Mouse (Mus musculus): Measurements from ENCODE around the gene Vangl1.

Gene Vangl1

DNA sequence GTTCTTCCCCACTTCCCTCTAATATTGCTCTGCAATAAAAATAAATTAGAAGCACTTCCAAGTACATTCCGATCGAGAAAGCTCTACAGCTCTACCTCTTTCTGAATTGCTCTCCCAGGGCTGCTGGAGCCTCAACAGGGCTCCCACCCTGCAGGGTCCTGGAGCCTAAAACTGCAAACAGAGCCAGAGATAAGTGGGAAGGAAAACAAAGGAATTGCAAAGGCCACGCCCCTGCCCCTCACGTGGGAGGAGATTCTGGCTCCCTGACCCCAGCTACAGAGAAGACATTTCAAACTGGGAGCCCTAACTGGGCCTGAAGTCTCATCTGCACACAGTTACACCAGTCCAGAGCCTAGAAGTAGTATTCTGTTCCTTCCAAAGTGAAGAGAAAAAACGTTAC lies 6.7 kb downstream of the Vangl1 start:
- CTCF ChIA-PET, result no interaction called here

DNA sequence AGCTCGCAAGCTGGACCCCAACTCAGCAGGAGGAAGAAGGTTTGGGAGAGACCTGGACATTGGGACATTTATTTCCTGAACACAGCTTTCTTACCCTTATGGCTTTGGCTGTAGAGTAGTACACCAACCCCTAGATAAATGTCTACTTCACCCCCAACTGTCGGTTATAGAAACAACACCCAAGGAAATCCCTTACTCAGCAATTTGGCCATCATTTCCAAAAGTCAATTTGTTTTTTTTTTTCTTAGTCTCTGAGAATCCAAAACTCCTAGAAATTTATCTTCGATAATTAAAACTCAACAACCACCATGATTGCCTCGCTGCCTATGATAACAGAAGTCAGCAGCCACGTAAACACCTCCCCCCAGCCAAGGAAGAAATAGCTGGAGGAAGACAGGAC lies 7.3 kb downstream of the Vangl1 start:
- CTCF ChIA-PET, result no interaction called here

DNA sequence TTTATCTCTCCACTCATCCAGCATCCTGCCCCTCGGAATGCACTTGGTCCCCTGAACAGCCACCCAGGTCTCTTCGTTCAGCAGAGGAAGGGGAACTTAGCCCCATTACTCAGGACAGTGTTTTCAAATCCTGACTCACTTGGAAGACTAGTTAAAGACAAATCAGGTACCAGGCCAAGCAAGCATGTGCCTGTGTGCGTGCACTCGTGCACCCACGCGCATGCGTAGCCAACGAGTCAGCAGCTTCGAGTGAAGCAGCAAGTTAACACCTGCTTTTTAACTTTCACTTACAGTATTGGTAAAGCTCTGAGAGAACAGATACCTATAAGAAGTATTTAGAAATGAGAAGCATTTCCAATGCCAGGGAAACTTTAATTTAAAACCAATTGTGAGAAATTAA lies 8.3 kb downstream of the Vangl1 start:
- CTCF ChIA-PET, result no interaction called here

DNA sequence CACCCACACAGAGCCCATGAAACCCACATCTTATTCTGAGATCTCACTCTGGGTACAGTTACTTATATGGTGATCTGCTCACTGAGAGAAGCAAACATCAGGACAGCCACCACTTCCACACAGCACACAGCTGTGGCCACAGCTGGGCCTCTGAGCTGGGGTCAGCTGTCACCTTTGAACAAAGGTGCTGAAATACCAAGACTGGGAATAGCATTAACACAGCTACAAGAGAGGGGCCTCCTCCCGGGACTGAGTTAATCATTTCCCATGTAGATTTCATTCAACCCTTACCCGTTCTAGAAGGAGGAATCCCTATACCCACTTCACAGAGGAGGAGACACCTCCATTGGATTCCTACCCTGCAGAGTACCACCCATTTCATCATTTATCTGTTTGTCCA lies 8.7 kb downstream of the Vangl1 start:
- CTCF ChIA-PET, result no interaction called here

DNA sequence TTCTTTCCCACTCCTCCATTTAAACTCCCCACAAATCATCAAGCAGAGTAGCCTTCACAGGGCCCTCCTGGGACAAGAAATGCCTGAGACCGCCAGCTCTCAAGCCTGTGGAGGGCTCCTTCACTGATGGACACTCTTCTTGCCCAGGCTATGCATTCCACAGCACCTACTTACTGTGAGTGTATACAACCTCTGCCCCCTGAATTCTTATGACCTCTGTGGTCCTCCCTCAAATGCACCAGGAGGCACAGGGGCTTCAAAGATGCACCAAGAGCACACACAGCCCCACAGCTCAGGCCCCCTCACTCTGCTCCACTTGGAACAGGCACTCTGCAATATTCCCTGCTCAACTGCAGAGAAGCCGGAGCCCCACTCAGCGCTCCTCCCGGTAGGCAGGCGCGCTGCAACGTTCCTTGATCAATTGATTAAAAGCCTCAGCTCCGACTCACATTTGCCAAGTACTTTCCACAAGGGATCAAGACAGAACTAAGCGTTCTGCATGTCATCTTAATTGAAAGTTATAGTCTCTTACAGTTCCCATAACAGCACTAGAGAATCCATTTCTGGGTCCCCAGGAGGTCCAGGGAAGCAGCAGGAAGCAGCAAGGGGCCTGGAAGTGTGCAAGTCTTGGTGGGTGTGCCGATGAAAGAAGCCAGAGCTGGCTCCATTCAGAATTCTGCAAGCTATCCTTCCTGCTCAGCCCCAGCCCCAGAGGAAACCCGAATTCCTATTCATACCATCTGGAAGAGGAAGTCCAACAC lies 10.0 kb downstream of the Vangl1 start:
- CTCF ChIA-PET, result no interaction called here

DNA sequence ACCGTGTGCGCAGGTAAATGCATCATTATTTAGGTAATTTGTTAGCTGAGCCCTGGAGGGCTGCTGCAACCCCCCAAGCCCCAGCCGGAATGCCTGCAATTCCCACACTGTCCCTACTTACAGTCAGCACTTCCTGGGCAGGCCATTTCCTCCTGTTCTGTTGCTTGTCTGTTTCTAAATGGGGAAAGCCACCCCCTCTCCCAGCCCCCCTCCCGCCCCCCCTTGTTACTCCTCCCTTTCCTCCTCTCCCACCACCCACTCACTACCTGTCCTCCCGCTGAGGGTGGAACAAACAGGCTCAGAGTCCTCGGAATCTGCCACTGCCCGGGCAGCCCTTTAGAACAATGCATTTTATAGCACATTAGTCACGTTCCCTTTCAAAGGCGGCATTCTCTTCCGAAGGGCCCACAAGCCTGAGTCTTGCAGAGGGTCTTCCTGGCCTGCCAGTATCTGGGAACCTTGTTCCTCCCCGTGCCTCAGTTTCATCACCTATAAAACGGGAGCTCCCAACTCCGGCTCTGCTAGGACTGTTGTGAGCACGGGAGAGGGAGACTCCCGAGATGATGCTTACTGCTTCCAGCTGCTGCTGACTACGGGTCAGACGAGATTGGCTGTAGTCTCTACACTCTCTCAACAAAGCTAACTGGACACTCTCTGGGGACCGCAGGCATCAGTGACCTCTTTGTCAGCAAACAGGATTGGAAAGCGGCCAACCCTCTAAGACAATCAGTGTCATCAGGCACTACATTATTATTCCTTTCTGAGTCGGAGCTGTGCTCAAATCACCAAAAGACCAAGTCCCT lies 10.8 kb downstream of the Vangl1 start:
- CTCF ChIA-PET, result interaction anchor here (0.8 kb wide), 1 partner anchor 68 kb away, joined by 13 read pairs; no protein-coding TSS in a partner anchor

DNA sequence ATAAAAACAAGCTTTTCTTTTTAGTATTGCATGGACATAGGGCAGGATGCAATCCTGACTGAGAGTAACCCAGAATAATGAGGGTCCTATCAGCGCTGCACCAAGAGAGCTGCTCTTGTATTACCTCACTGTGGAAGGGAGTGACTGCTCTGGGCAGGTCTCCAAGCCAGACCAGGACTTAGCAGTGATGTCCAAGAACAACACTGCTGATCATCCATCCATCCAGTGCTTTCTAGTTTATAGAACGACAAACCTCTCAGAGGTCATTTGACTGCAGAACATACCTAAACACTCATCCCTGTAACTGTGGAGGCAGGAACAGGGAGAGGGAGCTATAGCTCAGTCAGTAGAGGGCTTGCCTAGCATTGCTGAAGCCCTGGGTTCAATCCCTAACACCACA lies 11.9 kb downstream of the Vangl1 start:
- CTCF ChIA-PET, result no interaction called here

DNA sequence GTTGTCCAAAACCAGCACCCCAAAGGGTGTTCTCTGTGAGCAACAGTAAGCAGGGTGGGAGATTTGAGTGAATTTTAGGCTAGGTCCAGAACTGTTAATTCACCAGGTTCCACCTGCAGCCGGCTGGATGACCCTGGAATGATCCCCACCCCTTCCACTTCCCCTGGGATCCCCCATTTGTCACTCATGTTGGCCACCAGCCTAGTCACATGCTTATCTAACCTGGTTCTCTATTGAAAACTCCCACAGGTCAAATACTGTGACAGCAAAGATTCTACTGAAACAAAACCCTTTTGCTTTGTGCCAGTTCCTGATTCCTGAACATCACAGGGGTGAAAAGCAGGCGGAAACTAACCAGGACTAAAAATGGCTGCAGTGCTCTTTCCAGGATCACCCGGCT lies 12.9 kb downstream of the Vangl1 start:
- CTCF ChIA-PET, result no interaction called here

DNA sequence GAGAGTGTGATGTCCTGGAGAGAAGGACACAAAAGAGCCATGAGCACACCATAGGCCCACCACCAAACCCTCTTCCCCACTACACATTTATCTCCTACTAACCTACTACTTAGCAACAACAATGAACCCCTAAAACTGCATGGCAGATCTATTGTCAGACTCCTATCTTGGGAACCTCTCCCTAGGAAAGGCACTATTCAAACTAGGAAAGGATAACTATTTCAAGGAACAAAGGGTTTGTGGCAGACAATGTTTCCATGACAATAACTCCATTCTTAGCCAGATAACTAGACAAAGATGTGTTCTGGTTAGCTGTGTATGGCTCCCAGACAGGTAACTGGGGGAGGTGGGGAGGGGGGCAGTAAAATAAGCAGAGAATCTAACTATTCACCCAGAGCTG lies 13.9 kb downstream of the Vangl1 start:
- CTCF ChIA-PET, result no interaction called here

DNA sequence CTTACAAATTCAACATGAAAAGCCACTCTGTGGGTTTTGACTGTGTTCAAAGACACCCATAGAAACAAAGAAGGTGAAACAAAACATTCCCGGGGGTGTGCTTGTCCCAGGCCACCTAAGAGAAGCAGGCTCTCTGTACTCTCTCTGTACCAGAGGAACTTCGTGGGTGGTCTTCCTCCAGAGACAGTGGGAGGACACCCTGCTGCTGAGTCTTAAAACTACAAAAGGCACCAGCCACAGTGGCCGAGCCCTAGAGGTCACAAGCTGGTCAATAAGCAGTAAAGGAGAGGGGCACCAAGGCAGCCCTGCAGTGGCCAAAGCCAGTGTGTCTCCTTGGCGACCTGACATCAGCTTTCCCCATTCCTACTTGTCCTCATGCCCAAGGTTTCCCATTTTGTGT lies 14.5 kb downstream of the Vangl1 start:
- CTCF ChIA-PET, result no interaction called here

DNA sequence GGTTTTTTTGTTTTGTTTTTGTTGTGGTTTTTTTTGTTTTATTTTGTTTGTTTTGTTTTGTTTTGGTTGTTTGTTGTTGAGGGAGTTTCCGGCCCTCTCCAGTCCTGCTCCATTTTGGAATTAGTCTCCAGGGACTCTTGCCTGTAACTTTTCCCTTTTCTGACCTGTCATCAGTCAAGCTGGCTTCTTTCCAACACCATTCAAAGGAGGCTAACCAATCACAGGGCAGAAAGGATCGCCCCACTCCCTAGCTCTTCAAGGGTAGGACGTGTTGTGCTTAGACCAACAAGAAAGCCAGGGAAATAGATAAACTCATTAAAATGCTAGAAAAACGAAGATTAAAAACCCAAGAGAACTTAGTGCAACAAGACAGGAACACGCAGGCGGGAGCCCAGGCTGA lies 15.5 kb downstream of the Vangl1 start:
- CTCF ChIA-PET, result no interaction called here

DNA sequence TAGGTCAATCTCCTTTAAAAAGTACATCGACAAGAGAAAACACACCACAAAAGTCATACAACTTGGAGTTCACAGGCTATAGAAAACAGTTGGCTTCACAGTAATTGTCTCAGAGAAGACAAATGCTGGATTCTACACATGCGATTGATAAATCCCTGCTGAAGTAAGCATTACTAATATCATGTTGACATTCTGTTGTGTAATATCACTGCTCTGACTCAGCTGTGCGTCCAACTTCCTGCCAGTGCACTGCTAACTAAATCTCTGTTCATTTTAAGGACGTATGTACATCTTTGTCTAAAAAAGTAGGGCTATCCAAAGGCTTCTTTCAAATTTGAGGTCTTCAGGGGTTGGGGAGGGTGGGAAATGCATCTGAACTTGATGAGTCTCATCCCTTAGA lies 17.1 kb downstream of the Vangl1 start:
- CTCF ChIA-PET, result no interaction called here

DNA sequence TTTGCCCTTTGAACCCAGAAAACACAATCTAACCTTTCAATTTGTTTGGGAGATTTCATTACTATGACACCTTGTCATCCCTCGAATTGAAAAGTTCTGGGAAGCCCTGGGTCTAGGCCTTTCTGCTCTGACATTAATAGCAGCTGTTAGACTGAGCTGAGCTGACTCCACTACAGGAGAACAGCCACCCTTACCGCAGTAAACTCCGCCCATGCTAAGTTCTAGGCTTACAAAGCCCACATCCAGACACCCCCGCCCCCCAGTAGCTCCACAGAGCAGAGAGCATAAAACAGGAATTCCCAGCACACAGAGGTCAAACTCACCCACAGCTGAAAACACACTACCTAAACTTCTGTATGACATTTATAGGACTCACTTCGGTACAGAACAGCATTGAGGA lies 19.8 kb downstream of the Vangl1 start:
- CTCF ChIA-PET, result no interaction called here

DNA sequence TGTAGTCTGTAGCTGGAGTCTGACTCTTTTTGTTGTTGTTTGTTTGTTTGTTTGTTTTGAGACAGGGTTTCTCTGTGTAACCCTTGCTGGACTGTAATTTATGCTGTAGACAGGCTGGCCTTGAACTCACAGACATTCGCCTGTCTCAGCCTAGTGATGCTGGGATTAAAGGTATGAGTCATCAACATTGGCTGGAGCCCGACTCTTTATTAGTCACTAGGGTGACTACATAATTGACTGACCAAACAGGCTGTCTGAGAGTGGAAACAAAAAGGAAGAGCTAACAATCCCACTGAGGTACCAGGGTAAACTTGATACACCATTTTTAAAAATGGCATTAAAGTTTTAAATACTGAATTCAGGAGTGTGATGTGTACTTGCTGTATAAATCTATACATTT lies 21.9 kb downstream of the Vangl1 start:
- CTCF ChIA-PET, result interaction anchor here (0.7 kb wide), 1 partner anchor 490 kb away, joined by 3 read pairs; no protein-coding TSS in a partner anchor

DNA sequence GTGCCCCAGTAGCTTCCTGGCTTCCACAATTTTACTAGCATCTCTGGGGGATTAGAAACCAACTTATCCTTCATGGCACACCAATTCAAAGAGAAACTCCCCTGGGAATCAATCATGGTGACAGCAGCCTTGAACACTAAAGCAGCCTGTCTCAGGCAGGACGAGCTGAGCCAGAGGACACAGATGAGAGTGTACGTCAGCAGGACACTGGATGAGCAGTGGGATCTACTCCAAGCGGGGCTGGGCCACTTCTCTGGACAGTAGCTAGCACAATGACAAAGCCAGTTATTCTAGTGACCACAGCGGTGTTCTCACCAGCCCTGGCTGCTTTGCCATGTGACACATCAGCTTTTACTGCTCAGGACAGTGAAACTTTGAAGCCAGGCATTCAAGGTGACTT lies 23.3 kb downstream of the Vangl1 start:
- CTCF ChIA-PET, result no interaction called here

DNA sequence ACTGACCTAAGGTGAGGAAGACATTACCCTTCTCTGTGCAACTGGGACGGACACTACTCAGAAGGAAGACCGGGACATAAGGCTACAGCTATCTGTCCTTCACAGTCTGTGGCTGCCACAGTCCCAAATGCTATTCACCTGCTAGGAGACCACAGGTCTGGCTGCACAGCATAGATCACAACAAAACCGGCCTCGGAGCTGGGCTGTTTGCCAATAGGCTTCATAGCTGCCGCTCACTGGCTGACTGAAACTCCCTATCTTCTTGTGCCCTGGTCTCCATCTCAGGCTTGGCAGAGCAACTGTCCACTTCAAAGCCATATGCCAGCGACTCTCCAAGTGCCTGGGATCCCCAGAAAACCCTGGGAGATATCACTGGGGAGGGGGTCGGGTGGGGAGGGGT lies 23.7 kb downstream of the Vangl1 start:
- CTCF ChIA-PET, result no interaction called here

DNA sequence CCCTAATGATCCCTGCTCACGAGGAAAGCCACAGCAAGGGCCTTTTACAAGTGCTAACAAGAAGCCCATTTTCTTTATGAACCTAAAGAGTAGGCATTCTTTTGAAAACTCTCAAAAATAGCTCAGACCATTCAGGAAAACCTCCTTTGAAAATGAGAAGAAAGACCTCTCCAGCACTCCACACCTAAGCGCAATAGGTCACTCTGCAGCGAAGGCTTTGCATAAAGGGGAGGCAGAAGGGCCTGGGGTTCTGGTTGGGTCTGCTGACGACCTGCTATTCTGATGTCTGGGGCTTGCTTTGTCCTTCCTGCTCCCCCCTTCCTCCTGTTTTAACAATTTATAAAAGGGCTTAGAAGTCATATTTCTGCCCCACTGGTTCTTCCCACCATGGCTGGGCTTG lies 24.6 kb downstream of the Vangl1 start:
- CTCF ChIA-PET, result no interaction called here

DNA sequence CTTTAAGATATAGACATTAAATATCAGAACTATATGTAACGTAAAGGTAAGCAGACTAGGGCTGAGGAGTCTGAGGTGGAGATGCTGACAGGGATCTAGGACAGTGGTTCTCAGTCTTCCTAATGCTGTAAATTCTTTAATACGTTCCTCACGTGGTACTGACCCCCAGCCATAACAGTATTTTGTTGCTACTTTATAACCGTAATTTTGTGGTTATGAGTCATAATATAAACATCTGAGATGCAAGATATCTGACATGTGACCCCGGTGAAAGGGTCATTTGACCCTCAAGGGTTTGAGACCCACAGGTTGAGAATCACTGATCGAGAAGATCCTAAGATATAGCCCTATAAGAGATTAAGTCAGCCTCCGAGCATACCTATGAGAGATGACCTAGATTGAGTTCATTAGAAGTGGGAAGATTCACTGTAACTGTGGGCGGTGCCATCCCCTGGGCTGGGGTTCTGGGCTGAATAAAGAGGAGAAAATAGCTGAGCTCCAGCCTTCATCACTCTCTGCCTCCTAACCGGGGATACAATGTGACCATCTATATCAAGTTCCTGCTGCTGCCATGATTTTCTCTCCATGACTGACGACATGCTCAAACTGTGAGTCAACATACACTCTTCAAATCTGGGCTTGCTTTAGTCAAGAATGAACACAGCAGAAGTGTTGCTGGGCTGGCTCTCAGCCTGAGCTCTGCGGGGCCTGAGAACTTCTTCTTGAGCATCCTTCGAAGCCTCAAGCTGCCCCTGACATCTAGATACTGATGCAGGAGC lies 26.5 kb downstream of the Vangl1 start:
- CTCF ChIA-PET, result no interaction called here

DNA sequence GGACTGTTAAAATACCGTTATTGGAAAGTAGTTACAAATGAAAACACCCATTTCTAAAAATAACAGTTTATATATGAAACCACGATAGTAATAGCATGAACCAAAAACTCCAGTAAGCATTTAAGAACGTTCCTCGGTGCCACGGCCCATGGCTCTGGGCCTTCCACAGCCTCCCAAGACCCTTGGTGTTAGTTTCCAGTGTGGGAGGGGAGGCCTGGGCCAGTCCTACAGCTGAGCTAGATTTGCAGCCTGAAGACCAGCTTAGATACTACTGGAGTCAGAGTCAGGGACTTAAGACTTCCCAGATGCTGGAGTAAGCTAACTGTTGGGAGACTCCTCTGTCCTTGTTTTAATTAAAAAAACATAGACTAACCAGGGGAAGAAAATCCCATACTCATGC lies 28.4 kb downstream of the Vangl1 start:
- CTCF ChIA-PET, result no interaction called here

DNA sequence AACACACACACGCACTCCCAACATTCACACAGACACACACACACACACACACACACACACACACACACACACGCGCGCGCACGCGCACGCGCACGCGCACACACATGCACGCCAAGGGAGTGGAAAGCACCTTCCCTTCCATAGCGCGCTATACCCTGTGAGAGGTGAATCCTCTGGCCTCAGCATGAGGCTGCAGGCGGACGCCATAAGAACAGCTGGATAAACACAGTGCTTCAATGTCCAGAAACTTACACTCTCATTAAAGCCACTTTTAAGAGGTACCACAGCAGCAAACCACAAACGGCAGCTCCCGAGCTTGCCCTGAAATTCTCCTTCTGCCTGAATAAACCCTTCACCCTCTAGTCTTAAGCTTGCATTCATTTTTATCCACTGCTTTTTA lies 28.8 kb downstream of the Vangl1 start:
- CTCF ChIA-PET, result no interaction called here

DNA sequence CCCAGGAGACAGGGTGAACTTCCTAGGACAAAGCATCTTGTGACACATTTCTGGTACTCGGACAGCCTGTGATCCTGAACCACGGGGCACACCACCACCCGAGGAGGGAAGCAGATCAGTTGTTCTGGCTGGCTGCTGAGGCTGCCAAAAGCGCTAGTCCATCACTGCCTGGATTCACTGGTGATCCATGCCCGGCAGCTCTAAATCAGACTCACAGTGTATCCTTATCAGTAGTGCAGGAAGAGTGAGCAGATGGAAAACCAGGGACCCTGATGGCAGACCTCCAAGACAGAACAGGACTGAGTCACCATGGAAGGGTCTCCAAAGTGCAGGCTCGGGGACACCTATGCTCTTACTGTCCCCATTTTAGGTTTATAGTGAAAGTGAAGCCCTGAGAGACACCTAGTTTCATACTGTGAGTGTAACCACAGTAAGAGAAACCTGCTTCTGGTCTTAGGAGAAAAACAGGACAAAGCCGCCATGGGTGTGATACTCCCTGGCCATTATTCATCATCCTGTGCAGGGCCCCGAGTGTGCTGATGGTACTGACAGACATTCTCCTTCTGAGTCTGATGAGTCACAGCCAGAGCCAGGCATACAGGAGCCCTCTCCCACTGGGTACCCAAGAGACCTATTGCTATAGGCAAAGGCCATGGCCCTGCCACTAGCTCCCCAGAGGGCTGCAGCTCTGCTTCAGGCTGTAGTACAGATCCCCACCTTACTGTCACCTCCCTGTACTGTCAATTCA lies 30.2 kb downstream of the Vangl1 start:
- CTCF ChIA-PET, result no interaction called here

DNA sequence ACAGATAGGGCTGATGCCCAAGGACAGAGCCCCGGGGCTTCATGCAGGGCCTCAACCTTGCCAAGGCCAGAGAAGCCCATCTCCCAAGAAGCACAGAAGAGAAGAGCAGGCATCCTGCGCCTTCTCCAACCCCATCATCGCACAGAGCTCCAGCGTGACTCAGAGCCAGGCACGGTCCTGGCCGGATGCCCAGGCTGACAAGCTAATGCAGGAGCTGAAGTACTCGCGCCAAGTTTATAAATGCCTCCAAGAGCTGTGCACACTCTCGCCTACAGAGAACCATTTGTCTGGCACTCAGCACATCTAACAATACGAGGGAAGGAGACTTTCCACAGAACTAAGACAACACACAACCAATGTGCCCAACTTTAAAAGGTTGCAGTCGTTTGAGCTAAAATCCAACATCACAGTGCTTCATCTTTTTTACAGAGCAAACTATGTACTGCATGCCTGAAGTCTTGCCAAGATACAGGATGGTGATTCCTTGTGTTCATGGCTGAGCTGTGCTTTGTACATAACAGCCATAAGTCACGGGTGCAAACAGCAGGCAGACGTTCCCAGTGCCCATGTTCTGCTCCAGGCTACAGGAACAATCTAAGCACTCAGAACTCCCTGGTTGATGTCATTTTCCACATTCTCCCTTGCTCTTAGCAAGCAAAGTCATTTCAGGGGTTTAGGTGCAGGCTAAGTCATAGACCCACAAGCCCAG lies 35.1 kb downstream of the Vangl1 start:
- CTCF ChIA-PET, result no interaction called here
